Mouse (Mus musculus) thymus, postnatal 10 days (tissue): ENCODE results near the gene Ccnjl.

Experiments
- DNase-seq, 2 experiments: peaks; one replicate each; pipeline ENCODE4 v3.0.0; 2021; ENCODE audit warnings: low spot score in 2 of 2

Ccnjl gene

DNA sequence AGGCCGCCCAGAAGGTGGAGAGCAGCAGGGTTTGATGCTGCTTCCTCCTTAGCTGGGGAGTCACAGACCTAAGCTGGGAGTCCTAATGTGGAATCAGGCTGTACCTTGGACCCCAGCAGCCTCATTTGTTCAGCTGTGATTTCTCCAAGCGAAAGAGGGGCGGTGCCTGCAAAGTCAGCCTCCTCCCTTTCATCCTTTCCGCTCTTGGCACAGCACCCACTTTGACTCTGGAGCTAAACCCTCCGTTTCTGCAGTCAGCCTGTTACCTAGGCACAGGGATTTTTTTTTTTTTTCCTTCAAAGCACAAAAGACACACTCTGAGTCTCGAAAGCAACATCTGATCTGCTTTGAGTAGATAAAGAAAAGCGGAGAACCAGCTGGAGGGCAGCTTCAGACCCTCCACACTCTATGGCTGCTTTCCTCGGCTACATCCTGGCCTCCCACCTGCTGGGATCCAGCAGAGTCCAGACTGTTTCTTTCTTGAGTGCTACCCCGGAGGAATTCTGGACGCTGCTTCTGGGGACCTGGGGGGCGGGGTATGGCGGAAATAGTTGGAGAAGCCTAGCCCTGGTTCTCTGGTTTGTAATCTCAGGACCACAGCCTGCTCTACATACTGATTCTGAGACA is 97.8 kb downstream of the Ccnjl start:
- DNase-seq: no peak

- no peak for DNase-seq
Observed at GRCm38 (mm10) chr11:43626927-43627645, 98.5 kb downstream of the Ccnjl start.

DNA sequence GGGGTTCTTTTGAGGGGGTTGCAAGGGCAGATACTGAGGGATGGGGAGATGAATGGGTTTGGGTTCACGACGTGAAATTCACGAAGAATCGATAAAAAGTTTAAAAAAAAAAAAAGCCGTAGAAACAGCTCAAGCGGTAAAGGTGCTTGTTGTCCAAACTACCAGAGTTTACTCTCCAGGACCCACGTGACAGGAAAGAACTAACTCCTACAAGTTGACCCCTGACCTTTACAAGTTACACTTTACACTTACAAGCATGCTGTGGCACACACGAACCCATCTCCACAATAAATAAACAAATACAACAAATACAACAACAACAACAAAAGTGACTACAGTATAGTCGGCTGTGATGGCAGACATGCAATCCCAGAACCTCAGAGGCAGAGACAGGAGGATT is 103.1 kb downstream of the Ccnjl start:
- DNase-seq: no peak

DNA sequence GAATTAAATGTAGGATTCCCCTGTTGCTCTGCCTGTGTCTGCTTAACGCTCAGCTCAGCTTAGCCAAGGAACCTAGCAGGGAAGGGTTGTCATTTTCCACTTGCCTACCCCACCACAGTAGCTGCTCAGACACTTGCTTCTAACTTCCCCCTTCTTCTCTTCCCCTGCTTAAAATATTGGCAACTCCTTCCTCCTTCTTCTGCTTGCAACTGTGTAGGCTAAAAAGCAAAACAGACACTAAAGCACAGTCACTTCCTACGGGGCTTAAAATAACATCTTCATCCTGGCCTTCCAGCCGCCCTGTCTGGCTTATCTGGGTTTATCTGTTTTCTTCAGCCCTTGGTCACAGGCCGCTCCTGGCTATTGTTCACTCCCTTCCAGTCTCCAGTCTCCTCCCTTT is 104.0 kb downstream of the Ccnjl start:
- DNase-seq: no peak

DNA sequence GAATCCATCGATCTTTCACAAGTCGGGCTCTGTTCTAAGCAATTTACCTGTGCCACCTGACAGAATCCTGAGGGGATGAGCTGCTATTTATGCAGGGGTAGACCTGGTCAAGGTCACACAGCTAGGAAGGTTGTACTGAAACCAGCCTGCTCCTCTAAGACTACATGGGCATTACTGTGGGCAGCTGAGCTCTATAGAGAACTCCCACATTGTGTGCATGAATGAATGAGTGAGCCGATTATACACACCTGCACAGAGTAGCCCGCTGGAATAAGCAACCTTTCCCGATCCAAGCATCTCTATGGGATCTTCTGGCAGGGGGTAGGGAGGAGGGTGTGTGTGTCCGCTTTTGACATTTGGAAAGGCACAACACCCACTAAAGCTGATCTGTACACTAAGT is 104.6 kb downstream of the Ccnjl start:
- DNase-seq: no peak

GRCm38 (mm10) chr11:43633658-43634401 is 105.2 kb downstream of the Ccnjl start:
- DNase-seq: no peak
